Mouse (Mus musculus) liver, adult 2 months (tissue): ENCODE results near the gene Zfr2.

Source experiments
- CTCF ChIP-seq: fragments of 200-500 bp; IDR thresholded peaks from 2 replicates; pipeline ENCODE4 v1.5.1; 2011; ENCODE audit warnings: low read depth, low read length, control low read depth
- POLR2A ChIP-seq: fragments of 200-500 bp; IDR thresholded peaks from 2 replicates; pipeline ENCODE4 v1.6.1; 2011; ENCODE audit warnings: low read length, control low read depth; ENCODE audit not compliant: insufficient read depth; ENCODE audit errors: extremely low read depth

DNA sequence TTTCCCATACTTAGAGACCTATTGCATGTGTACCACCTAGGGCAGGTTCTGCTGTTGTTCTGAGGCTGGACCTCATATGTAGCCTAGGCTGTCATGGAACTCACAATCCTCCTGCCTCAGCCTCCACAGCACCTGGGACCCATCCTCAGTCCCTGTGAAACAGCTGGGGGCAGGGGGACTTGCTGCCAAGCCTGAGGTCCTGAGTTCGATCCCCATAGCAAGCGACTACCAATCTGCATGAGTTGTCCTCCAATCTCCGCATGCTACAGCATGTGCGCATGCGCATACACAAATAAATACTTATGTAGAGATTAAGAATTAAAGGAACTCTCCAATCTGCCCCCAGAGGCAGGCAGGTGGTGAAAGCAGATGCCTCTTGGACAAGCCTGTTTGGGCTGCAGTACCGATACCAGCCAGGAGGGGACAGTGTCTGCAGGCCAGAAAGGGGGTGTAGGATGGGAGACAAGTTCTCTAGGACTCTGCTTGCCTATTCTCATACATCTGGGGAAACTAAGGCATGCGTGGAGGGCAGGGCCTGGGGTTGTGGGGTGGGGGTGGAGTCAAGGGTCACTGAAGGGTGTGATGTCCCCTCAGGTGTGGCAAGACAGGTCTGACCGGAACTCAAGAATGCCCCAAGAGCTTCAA, 54.7 kb downstream of the Zfr2 start:
- TF ChIP-seq POLR2A (no peak), CTCF (peak; percentile 88)
